In genomic region chr3:128546416-128547327, GRCm38 (mm10) we compare ENCODE assay signal across 8 mouse cellular contexts.
DNase-seq lines count a peak whose midpoint lies in the region; ATAC-seq and TF ChIP-seq lines count a peak whose summit lies in the region.
"Had no signal": no experiment of that assay in that cellular context is flagged by ENCODE, and none has a peak within 500 bp of the region (broad histone marks: within the 10 kb centered on the region; RNA-seq: fewer than 3 reads in every experiment).

No protein-coding gene starts in this region.

- intact Hi-C loops in heart, postnatal 10 days (cut with DNase I), result no loop called here

- no peaks in the 10 kb centered on the region for H3K9me3 ChIP-seq in forebrain, embryonic 11.5 days (ENCODE audit: control insufficient read depth, low read length)
- H3K9me3 ChIP-seq in neural tube, embryonic 15.5 days (replicated peaks), result no peaks in the 10 kb centered on the region

- no peak overlapping the region for H3K9ac ChIP-seq in forebrain, embryonic 11.5 days (ENCODE audit: low read length)
- H3K9ac ChIP-seq in neural tube, embryonic 15.5 days (replicated peaks), result no peak overlapping the region

- no peaks in the 10 kb centered on the region for H3K36me3 ChIP-seq in forebrain, embryonic 11.5 days (ENCODE audit: control insufficient read depth, insufficient read depth, low read length)
- H3K36me3 ChIP-seq in neural tube, embryonic 15.5 days, result no peaks in the 10 kb centered on the region
- H3K36me3 ChIP-seq in thymus, adult 2 months (ENCODE audit: control insufficient read depth, insufficient read depth, low read length), result no peaks in the 10 kb centered on the region

- H3K27me3 ChIP-seq in forebrain, embryonic 11.5 days (ENCODE audit: control insufficient read depth, insufficient read depth, low read length), result no peaks in the 10 kb centered on the region
- H3K27me3 ChIP-seq in neural tube, embryonic 15.5 days (replicated peaks), result no peaks in the 10 kb centered on the region
- H3K27me3 ChIP-seq in thymus, adult 2 months (ENCODE audit: control insufficient read depth, insufficient read depth, low read length), result no peaks in the 10 kb centered on the region

- no peak overlapping the region for H3K4me3 ChIP-seq in forebrain, embryonic 11.5 days (ENCODE audit: low read depth, low read length)
- H3K4me3 ChIP-seq in neural tube, embryonic 15.5 days (replicated peaks), result no peak overlapping the region
- H3K4me3 ChIP-seq in thymus, adult 2 months (ENCODE audit: control insufficient read depth, insufficient read depth, low read length), result no peak overlapping the region

- TF ChIP-seq POLR2A in thymus, adult 2 months (IDR thresholded peaks at IDR 0.05; ENCODE audit: control insufficient read depth, extremely low read depth, insufficient read depth, low read length, poor library complexity), result no peak

- H3K27ac ChIP-seq in forebrain, embryonic 11.5 days (ENCODE audit: low read depth, low read length), result peak overlapping the region; percentile 19; the same call in 1 of the 2 replicates
- peak overlapping the region; percentile 51 for H3K27ac ChIP-seq in neural tube, embryonic 15.5 days (replicated peaks)
- no peak overlapping the region for H3K27ac ChIP-seq in thymus, adult 2 months (ENCODE audit: control insufficient read depth, insufficient read depth, low read length)
- H3K27ac ChIP-seq: macrophage had no signal

- no peak for TF ChIP-seq CTCF in thymus, adult 2 months (IDR thresholded peaks at IDR 0.05; ENCODE audit: borderline replicate concordance, control insufficient read depth, extremely low read depth, insufficient read depth, low read length, poor library complexity)

- peak; percentile 93 for ATAC-seq in forebrain, embryonic 11.5 days (replicated peaks; ENCODE audit: low FRiP score)
- peak; percentile 94 for ATAC-seq in neural tube, embryonic 15.5 days (ENCODE audit: low FRiP score)

- no peaks in the 10 kb centered on the region; the same call in 1 of the 2 replicates for H3K4me1 ChIP-seq in forebrain, embryonic 11.5 days (replicated peaks; ENCODE audit: control insufficient read depth, insufficient read depth, low read length)
- H3K4me1 ChIP-seq in neural tube, embryonic 15.5 days, result 0 out of 2 replicates have a peak, but pooled peaks cover 2% of the 10 kb centered on the region
- no peaks in the 10 kb centered on the region for H3K4me1 ChIP-seq in thymus, adult 2 months (replicated peaks; ENCODE audit: control insufficient read depth, insufficient read depth, low read length)

- WGBS in forebrain, embryonic 11.5 days, result 46% methylated on average over 9 of the region's 9 CpGs
- 36% methylated on average over 9 of the region's 9 CpGs for WGBS in neural tube, embryonic 15.5 days
- 86% methylated on average over 9 of the region's 9 CpGs for WGBS in thymus, adult 2 months

- H3K4me2 ChIP-seq in forebrain, embryonic 11.5 days (ENCODE audit: low read depth, low read length, severe bottlenecking), result no peak overlapping the region
- H3K4me2 ChIP-seq in neural tube, embryonic 15.5 days, result 0 out of 2 replicates have a peak overlapping the region, but pooled peaks have one; percentile 11

- DNase-seq in urinary bladder, postnatal 25 days (ENCODE audit: low spot score), result peak; percentile 8
- no peak for DNase-seq in urinary bladder, adult 2 months (ENCODE audit: low spot score)
- peak; percentile 72 for DNase-seq in forebrain, embryonic 11.5 days (ENCODE audit: low spot score)
- peak; percentile 71 to 77 for DNase-seq in heart, postnatal 10 days
- DNase-seq in left cerebral cortex, adult 9 months (ENCODE audit: low spot score in 2 of 2), result peak; percentile 56 to 80
- DNase-seq in thymus, adult 2 months, result no peak

Comparison
In these comparisons a context has a peak if more than half of its experiments do, and no peak if none do; other contexts are left out.
1. DNase-seq: peak in urinary bladder, postnatal 25 days (single experiment), forebrain, embryonic 11.5 days (single experiment), heart, postnatal 10 days (2 of 2) and left cerebral cortex, adult 9 months (2 of 2); none in urinary bladder, adult 2 months (single experiment) and thymus, adult 2 months (single experiment).